Mouse (Mus musculus) heart, embryonic 12.5 days (tissue): ENCODE measurements around the gene Slc4a7. TPM values are rescaled to one million over a fixed set of nuclear protein-coding genes. Genes with fewer than 3 reads are reported as not detected.

ENCODE experiments used
- ATAC-seq: fragments of 200-750 bp; cut with Nextera tagmentation; 2 replicates; pipeline ENCODE4 v1.8.0; 2017; ENCODE audit warnings: moderate TSS enrichment, moderate library complexity; ENCODE audit not compliant: insufficient number of reproducible peaks, low FRiP score
- H3K27ac ChIP-seq: fragments of 300-500 bp; sonication (generic); 2 replicates; pipeline ENCODE4 v1.5.1; 2016; ENCODE audit warnings: mild to moderate bottlenecking, moderate library complexity; ENCODE audit not compliant: poor library complexity, severe bottlenecking
- H3K27me3 ChIP-seq: fragments of 300-500 bp; sonication (generic); replicated peaks from 2 replicates; pipeline ENCODE4 v1.6.1; 2016; ENCODE audit warnings: mild to moderate bottlenecking, moderate library complexity
- H3K36me3 ChIP-seq: fragments of 300-500 bp; sonication (generic); 2 replicates; pipeline ENCODE4 v1.6.1; 2016; ENCODE audit warnings: mild to moderate bottlenecking, moderate library complexity
- H3K4me1 ChIP-seq: fragments of 300-500 bp; sonication (generic); replicated peaks from 2 replicates; pipeline ENCODE4 v1.6.1; 2016; ENCODE audit warnings: mild to moderate bottlenecking
- H3K4me2 ChIP-seq: fragments of 300-500 bp; sonication (generic); 2 replicates; pipeline ENCODE4 v1.6.1; 2016; ENCODE audit warnings: mild to moderate bottlenecking, moderate library complexity
- H3K4me3 ChIP-seq: fragments of 300-500 bp; sonication (generic); 2 replicates; pipeline ENCODE4 v1.5.1; 2016; ENCODE audit warnings: mild to moderate bottlenecking
- H3K9ac ChIP-seq: fragments of 300-500 bp; sonication (generic); 2 replicates; pipeline ENCODE4 v1.6.1; 2016; ENCODE audit warnings: mild to moderate bottlenecking, moderate library complexity
- H3K9me3 ChIP-seq: fragments of 300-500 bp; sonication (generic); replicated peaks from 2 replicates; pipeline ENCODE4 v1.6.1; 2016; ENCODE audit warnings: mild to moderate bottlenecking, moderate library complexity
- WGBS: fragments of 180-500 bp; shearing (Covaris S2); methylation state at CpG from one replicate; pipeline ENCODE4 v1.1.7; 2016; 5-methylcytosine and 5-hydroxymethylcytosine counted together
- polyA plus RNA-seq: library from polyadenylated mRNA; unstranded; fragments of >200 nt; fragmentation: Nextera tagmentation; extraction: Ambion mirVana; gene quantifications from 2 replicates; pipeline ENCODE4 v1.2.1, GENCODE M21; 2016

Slc4a7 gene
- polyA plus RNA-seq = 18.3 and 18.6 TPM in 2 replicates

DNA sequence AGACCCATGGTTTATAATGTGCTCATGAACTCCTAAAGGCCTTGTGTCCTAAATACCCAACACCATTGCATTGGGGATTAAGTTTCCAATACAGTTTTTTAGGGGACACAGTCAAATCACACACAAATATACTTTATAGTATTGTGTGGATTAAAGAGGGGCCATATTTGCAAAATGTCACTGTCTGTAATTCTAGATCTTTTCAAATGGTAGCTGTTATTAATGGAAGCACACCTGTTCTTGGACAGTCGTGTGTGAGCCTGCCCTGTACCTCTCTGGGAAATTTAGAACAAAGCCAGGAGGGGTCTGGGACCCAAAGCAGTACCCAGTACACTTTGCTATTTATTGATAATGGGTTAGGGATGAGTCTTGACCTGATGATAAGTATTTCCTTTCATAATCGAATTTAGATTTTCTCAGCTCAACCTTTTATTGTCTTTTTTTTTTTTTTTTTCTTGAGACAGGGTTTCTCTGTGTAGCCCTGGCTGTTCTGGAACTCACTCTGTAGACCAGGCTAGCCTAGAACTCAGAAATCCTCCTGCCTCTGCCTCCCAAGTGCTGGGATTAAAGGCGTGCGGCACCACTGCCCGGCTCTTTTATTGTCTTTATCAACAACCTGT is at the start of gene Slc4a7:
Gene Slc4a7, plus strand, starts transcription at position 570 of the 620 bp plus-strand sequence.
- peak within 1 kb of the TSS; percentile 94 for H3K9ac ChIP-seq
- no peaks in the 10 kb centered on the region for H3K27me3 ChIP-seq
- no peak for ATAC-seq
- WGBS = 64% methylated on average over 5 of the region's 5 CpGs
- H3K4me2 ChIP-seq = peak within 1 kb of the TSS; percentile 80
- H3K9me3 ChIP-seq = no peaks in the 10 kb centered on the region
- peak within 1 kb of the TSS; percentile 96 for H3K4me3 ChIP-seq
- H3K27ac ChIP-seq = peak within 1 kb of the TSS; percentile 97
- no peaks in the 10 kb centered on the region for H3K36me3 ChIP-seq
- peaks cover 7% of the 10 kb centered on the region for H3K4me1 ChIP-seq

DNA sequence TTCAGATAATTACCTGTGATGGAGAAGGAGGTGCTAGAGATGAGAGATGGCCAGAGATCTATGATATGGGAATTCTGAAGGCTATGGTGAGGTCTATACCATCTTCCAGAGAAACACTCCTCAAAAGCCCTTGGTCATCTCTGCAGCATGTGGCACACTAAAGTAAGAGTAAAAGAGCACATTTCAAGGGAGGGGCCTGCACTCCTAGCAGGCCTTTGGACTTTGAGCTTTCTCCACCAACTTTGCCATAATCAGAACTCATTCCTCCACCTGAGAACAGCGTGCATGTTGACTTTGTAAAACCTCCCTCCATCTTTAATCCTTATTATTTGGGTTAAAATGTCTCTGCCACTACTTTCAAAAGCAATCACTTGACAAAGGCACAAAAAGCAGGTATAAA is 31.5 kb upstream of the Slc4a7 start:
- 84% methylated on average over 1 of the region's 1 CpGs for WGBS
- H3K27me3 ChIP-seq = no peaks in the 10 kb centered on the region
- no peak overlapping the region for H3K4me3 ChIP-seq
- no peak overlapping the region for H3K27ac ChIP-seq
- H3K36me3 ChIP-seq = no peaks in the 10 kb centered on the region
- H3K9me3 ChIP-seq = 0 out of 2 replicates have a peak, but pooled peaks cover 3% of the 10 kb centered on the region
- H3K4me2 ChIP-seq = no peak overlapping the region
- H3K9ac ChIP-seq = no peak overlapping the region
- H3K4me1 ChIP-seq = no peaks in the 10 kb centered on the region
- ATAC-seq = no peak

DNA sequence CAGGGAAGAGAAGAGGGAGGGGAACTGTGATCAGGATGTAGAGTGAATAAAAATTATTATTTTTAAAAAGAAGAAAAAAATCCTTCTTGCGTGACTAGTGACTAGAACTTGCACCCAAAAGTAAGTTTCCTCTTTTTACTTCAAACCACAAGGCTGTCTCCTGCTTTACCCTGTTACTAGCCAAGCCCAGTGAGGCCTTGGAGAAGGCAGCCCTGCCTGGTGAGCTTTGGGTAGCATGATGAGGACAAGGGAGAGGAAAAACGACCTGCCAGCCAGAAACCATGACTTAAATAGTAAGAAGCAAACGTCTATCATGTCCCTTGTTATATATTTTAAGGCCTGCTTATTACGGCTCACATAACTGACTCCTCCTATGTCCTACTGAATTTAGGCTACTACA is 20.5 kb upstream of the Slc4a7 start:
- ATAC-seq = no peak
- H3K27ac ChIP-seq = no peak overlapping the region
- WGBS = 59% methylated on average over 4 of the region's 4 CpGs
- no peak overlapping the region for H3K9ac ChIP-seq
- no peak overlapping the region for H3K4me2 ChIP-seq
- no peaks in the 10 kb centered on the region for H3K4me1 ChIP-seq
- no peaks in the 10 kb centered on the region for H3K36me3 ChIP-seq
- H3K4me3 ChIP-seq = no peak overlapping the region
- no peaks in the 10 kb centered on the region for H3K27me3 ChIP-seq
- no peaks in the 10 kb centered on the region for H3K9me3 ChIP-seq

DNA sequence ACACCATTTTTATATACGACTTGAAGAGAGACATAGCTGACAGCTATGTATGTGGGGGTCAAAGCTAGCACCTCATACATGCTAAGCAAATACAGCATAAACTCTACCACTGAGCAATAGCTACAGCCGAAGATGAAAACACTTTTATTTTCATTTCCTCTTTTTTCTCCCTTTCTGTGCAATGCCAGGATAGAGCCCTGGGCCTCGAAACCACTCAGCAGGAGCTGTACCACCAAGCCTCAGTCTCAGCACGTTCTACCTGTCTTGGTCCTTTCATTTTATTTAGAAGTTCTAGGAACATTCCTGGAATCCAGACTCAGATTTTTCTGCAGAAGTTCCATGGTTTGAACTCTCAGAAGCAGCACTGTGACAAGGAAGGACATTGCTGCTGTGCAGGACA is 17.3 kb upstream of the Slc4a7 start:
- 77% methylated on average over 4 of the region's 4 CpGs for WGBS
- Histone ChIP-seq H3K4me2 (no peak overlapping the region), H3K36me3 (no peaks in the 10 kb centered on the region), H3K27ac (no peak overlapping the region), H3K27me3 (no peaks in the 10 kb centered on the region), H3K9me3 (no peaks in the 10 kb centered on the region), H3K9ac (no peak overlapping the region), H3K4me3 (no peak overlapping the region), H3K4me1 (no peaks in the 10 kb centered on the region)
- ATAC-seq = no peak

DNA sequence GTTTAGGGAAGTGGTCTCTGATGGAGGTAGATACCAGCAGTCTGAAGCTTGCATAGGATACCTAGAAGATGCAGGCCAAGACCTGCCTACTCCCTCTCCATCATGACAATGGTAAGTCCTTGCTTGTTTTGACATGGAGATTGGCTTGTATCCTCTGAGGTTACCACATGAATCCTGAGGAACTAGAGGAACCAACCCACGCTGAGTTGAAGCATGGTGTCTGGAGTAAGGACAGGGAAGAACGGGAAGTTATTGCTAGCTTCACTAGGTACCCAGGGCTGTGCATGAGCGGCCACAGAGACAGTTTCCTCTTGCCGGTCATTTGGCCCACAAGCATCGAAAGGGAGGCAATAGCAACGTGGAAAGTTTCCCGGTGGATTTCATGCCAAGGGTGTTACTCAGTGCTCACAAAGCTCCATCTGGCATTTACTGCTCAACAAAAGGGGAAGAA is 16.0 kb upstream of the Slc4a7 start:
- no peaks in the 10 kb centered on the region for H3K27me3 ChIP-seq
- H3K4me1 ChIP-seq = no peaks in the 10 kb centered on the region
- 71% methylated on average over 7 of the region's 7 CpGs for WGBS
- H3K4me3 ChIP-seq = no peak overlapping the region
- H3K36me3 ChIP-seq = no peaks in the 10 kb centered on the region
- ATAC-seq = no peak
- H3K4me2 ChIP-seq = no peak overlapping the region
- no peak overlapping the region for H3K9ac ChIP-seq
- H3K27ac ChIP-seq = no peak overlapping the region
- H3K9me3 ChIP-seq = no peaks in the 10 kb centered on the region

DNA sequence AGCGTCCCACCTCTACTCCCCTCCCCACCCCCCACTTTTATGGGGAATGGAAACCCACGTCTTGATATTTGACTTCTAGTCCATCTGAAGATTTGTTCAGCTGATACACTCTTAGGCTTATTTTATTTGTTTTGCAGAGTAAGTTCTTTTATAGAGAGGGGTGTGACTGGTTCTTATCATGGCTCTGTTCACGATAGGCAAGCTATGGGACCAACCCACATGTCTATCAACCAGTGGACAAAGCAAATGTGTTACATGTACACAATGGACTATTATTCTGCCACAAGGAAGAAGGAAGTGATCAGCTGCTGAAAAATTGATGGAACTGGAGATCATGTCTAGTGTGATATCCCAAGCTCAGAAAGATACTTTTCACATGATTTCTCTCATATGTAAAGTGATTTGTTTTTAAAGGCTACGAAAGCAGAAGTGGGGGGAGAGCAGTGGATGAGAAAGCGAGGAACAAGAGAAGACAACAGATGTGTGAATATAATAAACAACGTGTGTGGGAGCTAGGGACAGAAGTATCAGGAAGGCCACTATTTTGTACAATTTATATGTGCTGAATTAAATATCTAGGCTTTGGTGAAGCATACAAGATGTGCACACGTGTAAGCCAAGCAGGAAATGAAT is 14.7 kb upstream of the Slc4a7 start:
- Histone ChIP-seq H3K9me3 (no peaks in the 10 kb centered on the region), H3K36me3 (no peaks in the 10 kb centered on the region), H3K27ac (no peak overlapping the region), H3K4me3 (no peak overlapping the region), H3K4me2 (no peak overlapping the region), H3K9ac (no peak overlapping the region), H3K27me3 (no peaks in the 10 kb centered on the region), H3K4me1 (no peaks in the 10 kb centered on the region)
- 61% methylated on average over 7 of the region's 7 CpGs for WGBS
- no peak for ATAC-seq

DNA sequence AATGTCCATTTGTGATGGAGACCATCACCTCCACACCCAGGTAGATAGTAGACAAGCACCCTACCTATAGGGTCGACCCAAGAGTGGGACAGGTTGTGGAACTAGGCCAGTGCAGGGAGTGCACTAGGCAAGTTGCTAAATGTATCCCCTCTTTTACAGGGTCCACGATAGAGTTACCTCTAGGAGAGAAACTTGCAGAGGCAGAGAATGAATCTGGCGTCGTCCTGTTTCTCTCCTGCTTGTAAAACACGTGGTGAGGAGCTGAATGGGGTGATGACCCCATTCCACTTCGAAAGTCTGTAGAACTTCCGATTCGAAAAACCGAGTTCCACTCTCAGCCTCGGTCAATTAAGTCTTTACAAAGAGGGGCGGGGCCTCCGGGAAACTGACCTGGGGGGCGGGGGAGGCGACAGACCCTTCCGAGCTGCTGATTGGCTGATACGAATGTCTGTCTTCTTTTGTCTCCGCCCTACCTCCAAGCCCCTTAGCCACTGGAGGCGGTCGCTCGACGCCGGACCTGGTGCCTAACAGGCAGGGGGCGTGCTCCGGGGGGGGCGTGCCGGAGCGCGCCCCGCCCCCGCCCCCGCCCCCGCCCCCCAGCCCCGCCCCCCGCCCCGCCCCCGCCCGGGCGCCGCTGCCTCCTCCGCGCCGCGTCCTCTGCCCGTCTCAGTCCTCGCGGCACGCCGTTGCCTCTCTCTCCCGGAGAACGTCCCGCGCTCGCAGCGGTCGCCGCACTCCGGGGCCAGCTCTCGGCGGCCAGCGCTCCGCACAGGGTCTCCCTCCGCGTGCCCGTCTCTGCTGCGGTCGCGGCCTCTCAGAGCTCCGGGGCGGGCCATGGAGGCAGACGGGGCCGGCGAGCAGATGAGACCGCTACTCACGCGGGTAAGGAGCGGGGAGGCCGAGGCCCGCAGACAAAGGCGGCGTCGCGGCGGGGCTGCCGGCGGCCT is 593 bp downstream of the Slc4a7 start:
- peak overlapping the region; percentile 80 for H3K4me2 ChIP-seq
- H3K27ac ChIP-seq = peak overlapping the region; percentile 97
- H3K36me3 ChIP-seq = no peaks in the 10 kb centered on the region
- 1% methylated on average over 50 of the region's 85 CpGs for WGBS
- peak overlapping the region; percentile 96 for H3K4me3 ChIP-seq
- ATAC-seq = peak; percentile 98
- H3K27me3 ChIP-seq = no peaks in the 10 kb centered on the region
- no peaks in the 10 kb centered on the region for H3K9me3 ChIP-seq
- H3K4me1 ChIP-seq = peaks cover 7% of the 10 kb centered on the region
- H3K9ac ChIP-seq = peak overlapping the region; percentile 94

DNA sequence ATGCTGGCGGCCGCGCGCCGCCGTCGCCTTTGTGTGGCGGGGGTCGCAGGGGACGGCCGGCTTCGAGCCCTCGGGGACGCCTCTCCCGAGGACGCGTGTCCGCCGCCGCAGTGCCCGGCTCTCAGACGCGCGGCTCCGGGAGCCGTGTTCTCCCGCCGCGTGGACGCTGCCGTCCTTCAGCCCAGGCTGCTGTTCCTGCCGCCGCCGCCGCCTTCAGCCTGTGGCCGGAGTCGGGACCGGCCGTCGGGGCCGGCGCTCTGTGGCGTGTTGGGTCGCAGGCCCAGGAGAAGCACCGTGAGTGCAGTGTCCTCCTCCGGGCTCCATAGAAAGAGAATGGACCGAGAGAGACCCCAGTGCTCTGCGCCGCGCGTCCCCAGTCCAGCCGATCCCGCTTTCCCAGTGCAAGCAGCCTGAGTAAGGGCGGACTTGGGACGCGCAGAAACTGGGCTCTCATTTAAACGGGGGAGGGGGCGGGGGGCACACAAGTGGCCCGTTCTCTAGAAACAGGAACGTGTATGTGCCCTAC is 1.3 kb downstream of the Slc4a7 start:
- Histone ChIP-seq H3K4me2 (peak overlapping the region; percentile 80), H3K9me3 (no peaks in the 10 kb centered on the region), H3K4me1 (peaks cover 7% of the 10 kb centered on the region), H3K36me3 (peaks cover 2% of the 10 kb centered on the region; the same call in 1 of the 2 replicates), H3K9ac (peak overlapping the region; percentile 94), H3K27me3 (no peaks in the 10 kb centered on the region), H3K4me3 (peak overlapping the region; percentile 96), H3K27ac (peak overlapping the region; percentile 97)
- under 1% methylated on average over 52 of the region's 60 CpGs for WGBS
- ATAC-seq = peak; percentile 69

DNA sequence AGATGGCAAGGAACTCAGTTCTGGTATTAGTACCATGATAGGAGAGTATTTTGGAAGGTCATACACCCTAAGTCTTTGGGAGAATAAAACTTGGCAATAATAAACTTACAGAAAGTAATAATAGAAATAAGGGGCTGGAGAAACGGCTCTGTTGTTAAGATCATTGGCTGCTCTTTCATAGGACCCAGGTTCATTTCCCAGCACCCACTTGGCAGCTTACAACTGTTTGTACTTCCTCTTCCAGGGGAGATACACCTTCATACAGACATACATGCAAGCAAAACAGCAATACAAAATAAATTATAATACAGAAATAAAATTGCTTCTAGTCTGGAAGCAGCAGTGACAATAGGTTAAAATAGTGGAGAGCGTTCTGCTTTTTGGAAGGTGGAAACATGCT is 2.6 kb downstream of the Slc4a7 start:
- peaks cover 8% of the 10 kb centered on the region; the same call in 1 of the 2 replicates for H3K36me3 ChIP-seq
- H3K9me3 ChIP-seq = no peaks in the 10 kb centered on the region
- no peak overlapping the region for H3K9ac ChIP-seq
- H3K27me3 ChIP-seq = no peaks in the 10 kb centered on the region
- 81% methylated on average over 2 of the region's 2 CpGs for WGBS
- H3K27ac ChIP-seq = no peak overlapping the region
- peak overlapping the region; percentile 59 for H3K4me2 ChIP-seq
- no peak for ATAC-seq
- no peak overlapping the region for H3K4me3 ChIP-seq
- H3K4me1 ChIP-seq = peaks cover 7% of the 10 kb centered on the region

DNA sequence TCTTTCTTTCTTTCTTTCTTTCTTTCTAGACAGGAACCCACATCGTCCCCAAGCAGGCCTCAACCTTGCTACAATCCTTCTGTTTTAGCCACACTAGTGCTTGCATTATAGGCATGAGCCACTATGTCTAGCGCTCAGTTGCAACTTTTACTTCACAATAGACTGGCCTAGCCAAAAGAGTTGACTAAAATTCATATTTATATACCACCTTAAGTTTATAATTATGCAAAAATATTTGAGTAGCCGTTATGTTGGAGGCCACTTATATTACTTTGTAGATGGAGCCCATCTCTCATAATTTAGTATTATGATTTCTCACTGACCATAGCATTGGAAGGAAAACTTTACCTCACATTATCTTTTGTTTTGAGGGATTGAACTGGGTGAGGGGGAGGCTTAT is 3.0 kb downstream of the Slc4a7 start:
- Histone ChIP-seq H3K27ac (no peak overlapping the region), H3K27me3 (no peaks in the 10 kb centered on the region), H3K4me2 (no peak overlapping the region), H3K4me1 (peaks cover 7% of the 10 kb centered on the region), H3K4me3 (no peak overlapping the region), H3K9me3 (no peaks in the 10 kb centered on the region), H3K36me3 (peaks cover 8% of the 10 kb centered on the region; the same call in 1 of the 2 replicates), H3K9ac (no peak overlapping the region)
- no peak for ATAC-seq
- 88% methylated on average over 3 of the region's 3 CpGs for WGBS

DNA sequence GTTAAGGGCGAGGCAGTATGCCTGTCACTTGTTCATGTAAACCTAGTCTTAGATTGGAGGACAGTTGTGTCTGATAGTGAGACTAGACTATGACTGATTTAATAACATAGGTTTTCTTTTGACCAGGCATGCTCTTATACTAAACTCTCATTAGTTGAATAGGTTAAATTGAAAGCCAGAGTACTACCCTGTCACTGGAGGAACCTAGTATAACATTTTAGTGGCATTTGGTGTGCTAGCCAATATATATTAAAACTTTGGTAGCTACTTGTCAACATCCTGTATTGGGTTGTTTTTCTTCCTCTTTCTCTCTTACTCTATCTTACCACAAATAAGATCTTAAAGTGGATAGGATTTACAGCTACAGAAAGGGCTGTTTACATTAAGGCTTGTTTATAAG is 4.3 kb downstream of the Slc4a7 start:
- WGBS = 82% methylated on average over 1 of the region's 1 CpGs
- no peaks in the 10 kb centered on the region for H3K27me3 ChIP-seq
- H3K9ac ChIP-seq = no peak overlapping the region
- H3K36me3 ChIP-seq = peaks cover 17% of the 10 kb centered on the region
- no peak overlapping the region for H3K4me2 ChIP-seq
- no peak overlapping the region for H3K4me3 ChIP-seq
- no peak overlapping the region for H3K27ac ChIP-seq
- no peak for ATAC-seq
- no peaks in the 10 kb centered on the region for H3K9me3 ChIP-seq
- peaks cover 7% of the 10 kb centered on the region for H3K4me1 ChIP-seq
